Mouse (Mus musculus) cerebral cortex, adult 2 months (tissue): ENCODE measurements around the gene Sox2.

ENCODE experiments used
- WGBS: fragments of 180-500 bp; shearing (Covaris S2); methylation state at CpG from one replicate; pipeline ENCODE4 v1.1.7; 2018; 5-methylcytosine and 5-hydroxymethylcytosine counted together

Sox2 gene

DNA sequence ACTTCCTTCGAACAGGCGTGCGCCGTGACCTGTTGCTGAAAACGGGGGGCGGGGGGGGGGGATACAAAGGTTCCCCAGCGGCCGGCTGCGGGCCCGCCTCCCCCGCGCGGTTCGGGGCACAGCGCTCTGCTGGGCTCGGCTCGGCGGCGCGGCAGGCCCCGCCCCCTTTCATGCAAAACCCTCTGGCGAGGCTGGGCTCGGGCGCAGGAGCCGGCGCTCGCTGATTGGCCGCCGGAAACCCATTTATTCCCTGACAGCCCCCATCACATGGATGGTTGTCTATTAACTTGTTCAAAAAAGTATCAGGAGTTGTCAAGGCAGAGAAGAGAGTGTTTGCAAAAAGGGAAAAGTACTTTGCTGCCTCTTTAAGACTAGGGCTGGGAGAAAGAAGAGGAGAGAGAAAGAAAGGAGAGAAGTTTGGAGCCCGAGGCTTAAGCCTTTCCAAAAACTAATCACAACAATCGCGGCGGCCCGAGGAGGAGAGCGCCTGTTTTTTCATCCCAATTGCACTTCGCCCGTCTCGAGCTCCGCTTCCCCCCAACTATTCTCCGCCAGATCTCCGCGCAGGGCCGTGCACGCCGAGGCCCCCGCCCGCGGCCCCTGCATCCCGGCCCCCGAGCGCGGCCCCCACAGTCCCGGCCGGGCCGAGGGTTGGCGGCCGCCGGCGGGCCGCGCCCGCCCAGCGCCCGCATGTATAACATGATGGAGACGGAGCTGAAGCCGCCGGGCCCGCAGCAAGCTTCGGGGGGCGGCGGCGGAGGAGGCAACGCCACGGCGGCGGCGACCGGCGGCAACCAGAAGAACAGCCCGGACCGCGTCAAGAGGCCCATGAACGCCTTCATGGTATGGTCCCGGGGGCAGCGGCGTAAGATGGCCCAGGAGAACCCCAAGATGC lies at the start of gene Sox2:
Gene Sox2 (plus strand): TSS at position 680 of the 895 bp plus-strand sequence.
- 1% methylated on average over 86 of the region's 86 CpGs for WGBS

DNA sequence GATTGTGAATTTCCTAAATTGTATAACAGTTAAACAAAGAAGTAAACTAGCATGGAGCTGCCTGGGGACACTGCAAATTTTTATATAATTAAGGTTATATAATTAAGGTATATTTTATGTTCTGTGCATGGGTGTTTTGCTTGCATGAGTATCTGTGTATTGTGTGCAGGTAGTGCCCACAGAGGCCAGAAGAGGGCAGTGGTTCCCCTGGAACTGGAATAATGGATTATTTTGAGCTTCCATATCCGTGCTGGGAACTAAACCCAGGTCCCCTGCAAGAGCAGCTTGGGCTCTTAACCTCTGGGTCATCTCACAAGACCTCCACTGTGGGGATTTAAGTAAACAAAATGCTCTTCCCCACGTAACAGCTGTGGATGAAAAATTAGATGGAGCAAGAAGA lies 49.1 kb upstream of the Sox2 start:
- WGBS: 86% methylated on average over 2 of the region's 2 CpGs

DNA sequence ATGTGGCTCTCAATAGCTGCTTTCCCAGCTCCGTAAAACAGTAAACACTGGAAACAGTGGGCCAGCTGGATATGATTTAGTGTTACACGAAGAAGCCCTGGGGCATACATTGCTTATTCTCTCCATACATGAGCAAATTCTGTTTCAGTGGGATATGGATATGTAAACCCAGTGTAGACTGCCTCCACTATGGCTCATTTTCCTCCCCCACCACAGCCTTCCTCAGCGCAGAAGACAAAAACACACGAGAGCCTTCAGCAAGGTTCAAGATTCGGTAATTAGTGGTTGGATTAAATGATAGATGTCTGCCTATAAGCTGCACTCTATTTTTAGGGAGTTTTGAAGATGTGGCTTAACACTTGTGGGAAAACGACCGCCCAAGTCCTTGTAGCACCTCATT lies 36.1 kb upstream of the Sox2 start:
- WGBS: 78% methylated on average over 7 of the region's 7 CpGs

DNA sequence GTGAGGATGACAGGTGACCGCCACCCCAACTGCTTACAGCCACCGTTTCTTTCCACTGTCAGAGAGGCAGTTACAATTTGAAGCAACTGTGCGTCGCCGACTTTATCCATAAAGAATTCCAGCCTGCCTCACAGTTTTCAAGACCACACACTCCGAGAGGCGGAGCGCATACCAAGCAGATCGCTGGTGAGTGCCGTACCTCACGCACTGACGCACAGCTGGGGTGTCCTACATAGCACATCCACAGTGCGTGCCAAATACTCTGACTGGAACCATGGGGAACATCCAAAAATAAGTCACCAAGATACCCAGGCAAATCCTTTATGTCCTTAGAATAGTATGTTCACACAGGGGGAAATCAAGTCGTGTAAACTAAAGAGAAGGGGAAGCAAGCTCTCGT lies 34.7 kb upstream of the Sox2 start:
- WGBS: 58% methylated on average over 15 of the region's 15 CpGs

DNA sequence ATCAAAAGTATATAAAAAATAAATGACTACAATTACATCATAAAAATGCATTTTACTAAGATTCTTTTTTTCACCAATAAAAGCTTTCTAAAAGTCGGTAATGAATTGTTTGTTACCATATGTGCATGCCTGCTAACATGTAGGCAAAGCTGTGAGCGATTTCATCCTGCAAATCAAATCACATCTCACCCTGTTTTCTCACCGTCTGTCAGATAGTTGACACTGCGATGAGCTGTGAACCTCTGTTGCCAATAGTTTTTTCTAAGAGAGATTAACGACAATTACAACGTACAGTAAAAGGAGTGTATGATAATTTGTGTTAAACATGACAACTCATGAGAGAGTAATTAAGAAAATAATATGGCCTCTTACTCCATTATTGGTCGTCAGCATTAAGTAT lies 31.3 kb upstream of the Sox2 start:
- 68% methylated on average over 7 of the region's 7 CpGs for WGBS

DNA sequence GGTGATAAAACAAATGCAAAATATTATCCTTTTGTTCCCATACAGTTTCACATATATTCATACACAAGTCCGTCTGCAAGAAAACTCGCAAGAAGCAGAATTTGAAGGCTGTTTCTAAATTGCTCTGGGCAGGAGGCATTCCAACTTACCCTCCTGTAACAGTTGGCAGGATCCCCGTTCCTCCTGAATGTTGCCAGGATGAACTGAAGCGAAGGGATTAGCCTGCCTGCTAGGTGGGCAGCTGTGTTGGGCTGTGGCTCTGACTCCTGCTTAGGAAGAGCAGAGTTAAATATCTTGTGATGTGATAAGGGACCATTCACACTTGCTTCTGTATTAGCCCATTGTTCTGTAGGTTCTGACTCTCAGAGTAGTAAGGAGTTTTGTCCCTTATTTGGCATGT lies 30.1 kb upstream of the Sox2 start:
- WGBS: 54% methylated on average over 4 of the region's 4 CpGs

DNA sequence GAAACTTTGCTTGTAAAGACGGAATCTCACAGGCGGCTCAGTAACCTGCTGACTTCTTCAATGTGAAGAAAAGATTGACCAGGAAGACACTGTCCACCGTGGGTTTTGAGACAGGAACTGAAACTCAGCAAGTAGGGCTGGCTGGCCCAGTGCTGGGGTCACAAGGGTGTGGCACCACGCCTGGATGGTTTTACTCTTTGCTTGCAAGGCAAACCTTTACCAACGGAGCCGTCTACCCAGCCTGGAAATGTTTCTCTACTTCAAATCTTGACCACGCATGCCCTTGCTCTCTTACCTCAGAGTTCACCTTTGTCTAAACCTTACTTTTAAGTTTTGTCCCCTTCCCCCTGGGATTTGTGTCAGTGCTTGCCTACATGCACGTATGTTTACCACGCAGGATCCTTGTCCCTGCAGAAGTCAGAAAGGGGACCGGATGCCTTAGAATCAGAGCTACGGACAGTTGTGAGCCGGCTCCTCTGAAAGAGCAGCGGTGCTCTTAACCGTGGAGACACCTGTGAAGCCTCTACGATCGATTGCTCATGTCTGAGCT lies 25.4 kb upstream of the Sox2 start:
- WGBS: 93% methylated on average over 16 of the region's 16 CpGs

DNA sequence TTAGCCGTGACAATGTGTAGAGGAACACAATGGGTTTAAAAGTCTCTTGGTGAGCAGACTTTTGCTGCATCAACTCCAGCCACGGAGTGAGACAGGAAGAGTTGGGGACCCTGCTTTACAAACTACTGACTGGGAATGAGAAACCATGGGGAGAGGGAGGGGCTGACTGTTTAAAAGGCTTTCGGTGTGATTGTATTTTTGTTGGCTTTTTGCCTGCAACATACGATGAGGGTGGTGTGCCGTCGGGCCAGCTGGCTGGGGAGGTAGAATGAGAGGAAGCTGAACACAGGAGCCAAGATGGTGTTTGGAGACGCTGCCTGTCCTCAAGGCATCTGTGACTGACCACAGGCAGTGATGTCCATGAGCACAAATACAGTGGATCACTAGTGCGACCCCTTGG lies 23.7 kb upstream of the Sox2 start:
- WGBS: 54% methylated on average over 8 of the region's 8 CpGs

DNA sequence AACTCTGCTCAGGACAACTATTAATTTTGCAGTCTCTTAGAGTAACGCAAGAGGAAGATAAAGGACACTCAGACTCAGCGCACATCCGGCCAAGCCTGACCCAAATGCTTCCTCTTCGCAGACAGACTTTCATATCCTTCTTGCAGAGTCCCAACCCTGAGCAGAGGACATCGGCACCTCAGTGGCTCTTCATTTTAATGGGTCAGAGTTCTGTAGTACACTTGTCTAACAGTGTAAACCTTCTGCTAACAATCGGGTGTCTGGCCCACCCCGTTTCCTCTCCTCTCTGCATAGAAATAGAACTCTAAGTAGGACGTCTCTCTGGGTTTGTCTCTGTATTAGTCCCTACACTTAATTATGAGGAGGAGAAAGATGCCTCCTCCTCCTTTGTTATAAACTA lies 20.2 kb upstream of the Sox2 start:
- WGBS: 68% methylated on average over 8 of the region's 8 CpGs

DNA sequence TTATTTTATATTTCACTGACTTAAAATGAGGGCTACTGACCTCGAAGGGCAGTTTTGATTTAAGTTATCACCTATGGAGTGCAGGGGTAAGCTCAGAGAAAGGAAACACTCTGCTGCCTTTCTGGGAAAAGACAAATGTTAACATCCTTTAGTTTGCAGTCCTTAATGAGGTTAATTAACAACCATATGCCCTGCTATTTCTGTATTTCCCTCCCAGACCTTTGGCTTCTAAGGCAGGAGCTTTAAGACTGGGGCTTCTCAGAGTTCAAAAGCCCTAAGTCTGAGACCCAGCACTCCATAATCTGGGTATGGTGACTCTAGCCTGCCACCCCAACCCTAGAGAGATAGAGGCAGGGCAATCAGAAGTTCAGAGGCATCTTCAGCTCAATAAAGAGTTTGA lies 19.5 kb upstream of the Sox2 start:
- 59% methylated on average over 1 of the region's 1 CpGs for WGBS

DNA sequence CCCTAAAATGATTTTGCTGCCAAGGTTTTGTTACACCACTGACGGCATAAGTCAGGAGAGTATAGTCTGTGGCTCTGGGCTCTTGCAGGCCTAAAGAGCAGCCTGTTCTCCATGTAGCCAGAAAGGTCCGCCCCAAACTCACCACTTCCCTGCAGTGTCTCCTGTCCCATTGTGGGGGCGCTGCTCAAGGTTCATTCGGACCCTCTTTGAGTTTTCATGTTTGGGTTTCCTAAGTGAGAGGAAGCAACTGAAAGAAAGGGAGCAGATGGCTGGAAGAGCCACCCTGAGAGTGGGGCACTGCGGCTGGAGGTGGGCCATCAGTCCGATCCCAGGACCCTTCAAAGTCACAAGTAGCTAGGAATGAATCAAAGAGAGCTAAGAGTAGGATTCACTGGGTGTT lies 13.2 kb upstream of the Sox2 start:
- WGBS: 63% methylated on average over 6 of the region's 6 CpGs

DNA sequence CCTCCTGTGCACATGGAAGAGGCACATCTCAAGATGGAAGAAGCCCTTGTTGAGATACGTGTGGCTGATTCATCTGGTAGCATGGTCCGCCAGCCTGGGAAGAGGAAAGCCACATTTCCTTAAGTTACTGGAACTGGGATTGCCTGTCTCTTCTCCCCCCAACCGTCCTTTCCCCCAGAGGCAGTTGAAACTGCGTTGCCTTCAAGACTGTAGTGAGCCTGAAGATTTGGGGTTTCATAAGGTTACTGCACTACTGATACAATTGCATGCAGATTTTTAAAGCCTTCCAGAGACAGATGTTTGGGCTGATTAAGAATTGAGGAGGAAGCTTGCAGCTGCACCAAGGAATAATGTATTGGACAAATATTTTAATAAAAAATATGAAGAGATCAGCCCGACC lies 12.7 kb upstream of the Sox2 start:
- 35% methylated on average over 5 of the region's 5 CpGs for WGBS

DNA sequence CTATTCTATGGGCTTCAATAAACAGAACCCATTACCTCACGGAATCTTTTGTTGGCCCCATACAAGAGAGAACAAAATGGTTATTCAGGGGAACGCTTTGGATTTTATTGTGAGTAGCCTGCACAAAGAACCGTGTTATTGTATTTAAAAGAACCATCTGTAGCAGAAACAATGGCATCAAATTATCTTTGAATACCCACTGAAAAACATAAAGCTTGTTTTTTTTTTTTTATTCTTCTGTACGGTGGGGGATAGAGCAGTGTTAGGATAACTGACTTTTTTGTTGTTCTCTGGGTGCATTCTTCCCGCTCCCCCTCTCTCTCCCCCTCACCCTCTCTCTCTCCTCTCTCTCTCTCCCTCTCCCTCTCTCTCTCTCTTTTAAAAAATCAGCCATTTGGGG lies 12.3 kb upstream of the Sox2 start:
- 31% methylated on average over 5 of the region's 5 CpGs for WGBS

DNA sequence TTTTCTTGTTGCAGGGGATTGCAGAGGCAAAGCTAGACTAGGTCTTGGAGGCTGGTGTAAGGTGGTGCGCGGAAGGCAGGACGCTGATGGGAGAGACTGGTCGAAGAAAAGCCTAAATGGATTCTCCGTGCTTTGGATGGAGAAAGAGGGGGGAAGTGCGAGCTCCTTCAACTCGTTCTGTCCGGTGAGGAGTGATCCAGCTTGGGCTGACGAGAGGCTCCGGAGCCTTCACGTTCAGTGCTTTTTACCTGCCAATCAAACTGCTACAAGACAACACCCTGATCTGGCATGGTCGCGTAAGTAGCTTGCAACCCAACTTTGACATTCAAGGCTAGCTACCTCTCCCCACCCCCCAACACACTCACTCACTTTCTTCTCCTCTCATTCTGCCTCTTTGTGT lies 11.9 kb upstream of the Sox2 start:
- WGBS: 12% methylated on average over 13 of the region's 13 CpGs

DNA sequence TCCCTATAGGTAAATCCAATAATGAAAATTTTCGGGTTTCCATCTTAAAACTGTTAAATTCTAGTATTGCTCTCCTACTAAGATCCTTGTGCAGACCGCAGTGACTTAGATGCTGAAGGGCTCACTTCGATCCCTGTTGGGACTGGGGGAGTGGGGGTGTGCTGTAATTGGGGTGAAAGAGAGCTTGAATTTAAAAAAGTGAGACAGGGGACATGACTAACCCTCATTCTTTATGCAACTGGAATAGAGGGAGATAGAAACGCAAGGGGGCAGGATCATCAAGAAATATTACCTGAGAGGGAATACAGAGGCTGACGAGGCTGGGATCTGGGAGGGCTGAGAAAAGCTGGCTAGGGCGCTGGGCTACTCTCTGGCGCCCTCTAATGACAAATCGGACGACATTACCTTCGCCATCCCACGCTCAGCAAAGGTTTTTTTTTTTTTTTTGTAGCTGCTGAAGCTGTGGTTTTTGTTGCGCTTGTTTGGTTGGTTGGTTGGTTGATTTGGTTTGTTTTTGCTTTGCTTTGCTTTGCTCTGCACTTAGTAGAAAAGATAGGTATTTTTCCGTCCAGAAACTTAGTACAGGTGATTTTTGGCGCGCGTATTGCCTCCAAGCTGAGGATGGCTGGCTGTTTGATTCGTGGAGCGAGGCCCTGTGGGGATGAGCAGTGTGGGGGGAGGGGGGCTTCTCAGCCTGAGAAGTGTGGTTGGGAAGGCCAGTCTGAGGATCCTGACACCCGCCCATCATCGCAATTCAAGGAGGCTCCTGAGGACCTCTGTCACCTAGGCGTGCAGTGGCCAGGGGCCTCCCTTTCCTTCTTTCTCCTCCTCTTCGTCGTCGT lies 11.0 kb upstream of the Sox2 start:
- WGBS: 7% methylated on average over 24 of the region's 24 CpGs

DNA sequence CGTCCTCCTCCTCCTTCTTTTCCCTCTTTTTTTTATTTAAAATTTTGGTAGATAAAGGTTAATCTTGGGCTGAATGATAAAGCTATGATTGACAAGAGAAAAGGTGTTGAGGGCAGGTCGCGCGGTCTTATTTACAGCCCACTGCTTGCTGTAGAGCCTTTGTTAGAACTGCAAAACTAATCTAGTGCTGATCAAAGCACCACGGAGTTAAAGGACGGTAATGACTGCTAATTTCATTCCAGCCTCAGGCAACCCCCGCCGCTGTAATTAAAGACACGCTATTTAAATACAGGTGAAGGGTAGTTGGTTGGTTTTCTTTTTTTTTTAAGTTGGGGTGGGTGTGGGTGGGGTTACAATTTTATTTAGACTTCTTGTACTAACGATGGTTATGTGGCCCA lies 10.3 kb upstream of the Sox2 start:
- 6% methylated on average over 10 of the region's 10 CpGs for WGBS

DNA sequence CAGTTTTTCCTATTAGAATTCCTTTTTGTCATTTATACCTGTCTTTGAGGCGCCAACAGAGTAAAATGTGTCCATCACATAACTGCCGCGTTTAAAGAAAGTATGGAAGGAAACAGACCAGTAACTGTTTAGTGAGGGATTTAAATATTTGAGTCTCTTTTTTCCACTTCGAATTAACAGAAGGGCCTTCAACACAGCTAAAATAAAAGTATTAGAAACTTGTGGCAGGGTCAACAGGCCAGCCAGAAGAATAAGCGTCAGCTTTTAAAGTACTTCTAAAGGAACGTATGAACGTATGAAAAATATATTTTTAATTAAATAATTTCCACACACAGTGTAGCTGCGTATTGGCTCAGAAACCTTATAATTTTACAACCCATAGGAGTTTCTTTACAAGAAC lies 9.9 kb upstream of the Sox2 start:
- 10% methylated on average over 8 of the region's 8 CpGs for WGBS

DNA sequence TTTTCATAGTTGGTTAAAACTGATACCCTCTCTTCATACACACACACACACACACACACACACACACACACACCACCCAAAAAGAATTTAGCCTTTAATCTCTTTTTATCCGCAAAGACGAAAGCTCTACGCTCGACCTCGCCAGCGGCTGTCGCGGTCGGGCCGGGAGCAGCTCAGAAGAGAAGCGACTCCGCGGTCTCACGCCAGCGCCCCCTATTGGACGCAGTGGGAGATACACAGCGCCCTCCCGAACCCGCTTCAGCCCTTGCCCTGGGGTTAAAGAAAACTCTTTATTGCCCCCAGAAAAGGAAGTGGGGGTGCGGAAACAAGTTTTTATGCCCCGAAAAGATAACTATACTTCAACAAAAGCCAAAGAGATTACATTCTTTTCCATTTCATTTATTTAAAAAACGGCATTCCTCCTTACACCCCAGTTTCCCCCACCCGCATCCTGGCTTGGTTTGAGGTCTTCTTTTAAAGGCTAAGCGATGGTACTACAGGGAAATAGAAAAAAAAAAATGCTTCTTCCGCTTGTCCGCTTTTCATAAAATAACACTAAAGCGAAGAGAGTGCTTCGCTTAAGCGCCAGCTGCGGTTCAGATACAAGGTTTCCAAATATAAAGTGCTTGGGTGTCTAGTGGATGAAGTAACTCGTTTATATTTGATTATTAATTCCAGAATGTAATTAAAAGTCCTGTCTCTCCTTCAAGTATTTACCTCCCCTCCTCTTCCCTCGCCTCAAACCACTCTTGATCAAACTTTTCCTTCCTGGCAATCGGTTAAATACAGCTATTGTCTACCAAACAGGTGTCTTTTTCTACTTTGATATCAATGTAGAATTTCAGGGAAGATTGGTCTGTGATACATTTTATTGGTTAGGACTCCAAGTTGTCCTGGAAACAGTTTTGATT lies 9.3 kb upstream of the Sox2 start:
- WGBS: 7% methylated on average over 33 of the region's 33 CpGs

DNA sequence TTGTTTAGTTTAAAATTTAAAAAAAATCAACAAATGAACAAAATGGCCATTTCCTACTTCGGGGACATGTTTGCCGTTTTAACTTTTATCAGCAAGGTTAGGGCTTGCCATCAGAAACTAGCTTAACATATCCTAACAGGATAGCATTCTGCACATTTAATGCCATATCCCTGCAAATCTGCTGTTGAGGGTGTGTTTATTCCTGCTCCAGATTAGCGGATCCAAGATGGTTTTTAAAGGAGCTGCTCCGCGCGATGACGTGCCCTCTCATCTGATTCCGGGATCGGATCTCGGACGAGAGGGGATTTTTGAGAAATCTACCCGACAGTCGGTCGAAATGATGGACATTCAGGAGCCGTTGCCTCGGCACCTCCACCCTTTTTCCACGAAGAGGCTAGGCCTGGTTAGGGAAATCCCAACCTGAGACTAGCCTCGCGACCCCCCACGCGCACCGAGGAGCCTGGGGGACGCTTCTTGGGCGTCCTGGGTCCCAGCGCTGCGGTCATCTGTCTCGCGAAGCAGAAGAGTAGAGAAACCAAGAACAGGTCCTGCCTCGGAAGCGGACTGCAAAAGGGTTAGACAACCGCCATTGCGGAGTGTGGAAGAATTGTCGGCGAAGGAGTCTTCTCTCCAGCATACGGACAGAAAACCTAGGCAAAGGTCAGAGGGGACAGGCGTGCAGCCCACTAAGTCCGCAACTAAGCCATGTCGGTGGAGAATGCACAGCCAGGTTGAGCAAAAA lies 8.3 kb upstream of the Sox2 start:
- 5% methylated on average over 38 of the region's 38 CpGs for WGBS

DNA sequence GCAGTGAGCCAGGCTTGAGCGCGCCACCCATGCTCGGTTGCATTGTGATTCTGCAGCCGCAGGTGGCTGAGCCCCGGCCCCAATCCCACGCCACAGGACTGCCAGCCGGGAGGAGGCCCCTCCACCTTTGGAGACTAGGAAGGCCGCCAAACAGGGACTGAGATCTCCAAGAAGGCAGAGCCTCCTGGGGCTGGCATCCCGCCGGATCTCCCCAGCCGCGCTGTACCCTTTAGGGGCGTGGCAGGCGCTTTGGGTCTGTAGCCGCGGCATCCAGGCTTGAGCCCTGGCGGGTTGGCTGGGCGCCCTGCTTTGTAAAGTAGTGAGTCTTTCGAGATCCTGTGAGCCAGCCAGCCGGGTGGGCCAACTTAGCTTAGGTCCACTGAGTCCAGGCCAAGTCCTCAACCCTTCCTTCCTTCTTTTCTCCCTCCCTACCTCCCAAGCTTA lies 7.7 kb upstream of the Sox2 start:
- WGBS: 1% methylated on average over 20 of the region's 20 CpGs

DNA sequence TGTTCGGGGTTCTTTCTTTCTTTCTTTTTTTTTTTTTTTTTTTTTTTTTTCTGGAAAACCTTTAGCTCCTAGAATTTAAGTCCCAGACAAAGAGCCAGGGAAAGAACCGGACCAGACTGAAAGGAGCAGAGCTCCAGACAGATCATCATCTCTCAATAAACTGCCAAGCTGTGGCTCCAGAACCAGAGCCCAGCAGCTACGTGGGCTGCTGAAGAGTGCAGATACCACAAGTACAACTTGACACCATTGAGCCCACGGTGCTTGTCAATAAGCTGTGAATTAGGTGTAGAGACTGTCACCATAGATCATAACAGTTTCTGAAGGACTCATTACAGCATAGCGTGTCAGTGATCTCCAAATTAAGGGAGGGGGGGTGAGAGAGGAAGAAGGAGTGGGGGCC lies 7.1 kb upstream of the Sox2 start:
- 26% methylated on average over 5 of the region's 5 CpGs for WGBS
